Mouse (Mus musculus) midbrain, postnatal 0 days (tissue): ENCODE measurements around the gene Ublcp1. TPM values are rescaled to one million over a fixed set of nuclear protein-coding genes. Genes with fewer than 3 reads are reported as not detected.

ENCODE experiments used
- ATAC-seq: fragments of 200-750 bp; cut with Nextera tagmentation; 2 replicates; pipeline ENCODE4 v1.8.0; 2017; ENCODE audit warnings: moderate number of reproducible peaks, mild to moderate bottlenecking, moderate TSS enrichment, moderate library complexity; ENCODE audit not compliant: low FRiP score
- DNase-seq: peaks from one replicate; pipeline ENCODE4 v3.0.0-alpha.2; 2015; ENCODE audit warnings: low spot score
- H3K27ac ChIP-seq: fragments of 300-500 bp; sonication (generic); 2 replicates; pipeline ENCODE4 v1.5.1; 2014; ENCODE audit warnings: low read depth, mild to moderate bottlenecking, low read length, mixed read lengths
- H3K27me3 ChIP-seq: fragments of 300-500 bp; sonication (generic); 2 replicates; pipeline ENCODE4 v1.6.1; 2014; ENCODE audit warnings: low read length, control low read depth, mixed read lengths; ENCODE audit not compliant: insufficient read depth
- H3K36me3 ChIP-seq: fragments of 300-500 bp; sonication (generic); 2 replicates; pipeline ENCODE4 v1.6.1; 2014; ENCODE audit warnings: low read length, control low read depth, mixed read lengths; ENCODE audit not compliant: insufficient read depth
- H3K4me1 ChIP-seq: fragments of 300-500 bp; sonication (generic); 2 replicates; pipeline ENCODE4 v1.6.1; 2014; ENCODE audit warnings: mild to moderate bottlenecking, control low read depth, antibody characterized with exemption, low read length, mixed read lengths; ENCODE audit not compliant: insufficient read depth
- H3K4me2 ChIP-seq: fragments of 300-500 bp; sonication (generic); 2 replicates; pipeline ENCODE4 v1.6.1; 2014; ENCODE audit warnings: low read depth, mild to moderate bottlenecking, low read length, mixed read lengths; ENCODE audit not compliant: poor library complexity, severe bottlenecking
- H3K4me3 ChIP-seq: fragments of 300-500 bp; sonication (generic); 2 replicates; pipeline ENCODE4 v1.5.1; 2014; ENCODE audit warnings: low read depth, mild to moderate bottlenecking, low read length, moderate library complexity
- H3K9ac ChIP-seq: fragments of 300-500 bp; sonication (generic); replicated peaks from 2 replicates; pipeline ENCODE4 v1.6.1; 2014; ENCODE audit warnings: mild to moderate bottlenecking, low read length, moderate library complexity, mixed read lengths; ENCODE audit not compliant: poor library complexity, severe bottlenecking
- H3K9me3 ChIP-seq: fragments of 300-500 bp; sonication (generic); 2 replicates; pipeline ENCODE4 v1.6.1; 2016; ENCODE audit warnings: low read length, control low read depth
- CTCF ChIP-seq: IDR thresholded peaks from 2 replicates; pipeline ENCODE4 v1.5.1; 2016; ENCODE audit warnings: antibody characterized with exemption, mild to moderate bottlenecking
- whole genome bisulfite sequencing: fragments of 180-500 bp; shearing (Covaris S2); extraction: QIAGEN DNeasy Blood & Tissue Kit; methylation state at CpG from one replicate; pipeline ENCODE4 v1.1.7; 2014; 5-methylcytosine and 5-hydroxymethylcytosine counted together
- polyA plus RNA-seq: library from polyadenylated mRNA; unstranded; fragments of >200 nt; fragmentation: Nextera tagmentation; extraction: Ambion mirVana; gene quantifications from 2 replicates; pipeline ENCODE4 v1.2.1, GENCODE M21; 2015
- total RNA-seq: library from RNA; depleted of rRNA; stranded (reverse); fragments of >200 nt; gene quantifications from 2 replicates; pipeline ENCODE4 v1.2.3, GENCODE M21; 2014

The Ublcp1 gene
- total and polyA plus RNA-seq, 2 experiments from 2014 or later = 29.2 to 48.8 TPM

DNA sequence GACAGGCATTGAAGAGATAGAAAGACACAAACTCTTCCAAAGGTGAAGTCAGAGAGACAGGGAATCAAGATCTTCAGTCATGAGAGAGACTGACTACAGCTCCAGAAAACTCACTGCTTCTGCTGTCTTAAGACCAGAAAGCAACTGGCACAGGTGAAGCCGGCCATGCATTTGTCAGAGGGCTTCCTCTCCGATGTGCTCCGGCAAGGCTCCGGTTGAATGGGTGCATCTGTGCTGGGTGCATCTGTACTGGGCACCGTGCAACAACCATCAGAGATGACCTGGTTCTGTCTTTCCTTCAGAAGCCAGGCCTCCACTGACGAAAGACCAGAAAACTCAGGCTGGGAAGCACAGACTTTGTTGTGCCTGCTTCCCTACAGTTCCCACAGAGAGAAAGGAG lies 9.9 kb upstream of the Ublcp1 start:
- no peak overlapping the region for H3K27ac ChIP-seq
- H3K36me3 ChIP-seq = no peaks in the 10 kb centered on the region
- no peaks in the 10 kb centered on the region for H3K27me3 ChIP-seq
- no peak for ATAC-seq
- no peak for DNase-seq
- H3K4me1 ChIP-seq = no peaks in the 10 kb centered on the region
- TF ChIP-seq CTCF = no peak
- no peak overlapping the region for H3K4me3 ChIP-seq
- 90% methylated on average over 6 of the region's 6 CpGs for WGBS
- H3K9ac ChIP-seq = no peak overlapping the region
- no peaks in the 10 kb centered on the region for H3K9me3 ChIP-seq
- no peak overlapping the region for H3K4me2 ChIP-seq

DNA sequence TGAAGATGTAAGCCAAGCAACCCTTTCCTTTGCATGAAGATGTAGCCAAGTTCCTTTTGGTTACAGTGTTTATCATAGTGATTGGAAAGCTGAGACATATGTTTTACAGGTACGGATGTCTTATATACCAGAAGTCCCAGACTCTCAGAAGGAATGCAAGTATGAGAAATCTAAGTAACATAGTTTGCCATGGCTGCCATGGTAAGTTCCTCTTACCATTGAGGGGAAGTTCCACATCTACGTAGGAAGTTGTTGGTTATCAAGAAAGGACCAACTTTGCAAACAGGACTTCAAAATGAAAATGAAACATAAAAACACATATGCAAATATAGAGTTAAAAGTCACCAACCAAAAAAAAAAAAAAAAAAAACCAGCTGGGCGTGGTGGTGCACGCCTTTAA lies 8.1 kb upstream of the Ublcp1 start:
- DNase-seq = no peak
- no peaks in the 10 kb centered on the region for H3K9me3 ChIP-seq
- no peaks in the 10 kb centered on the region for H3K27me3 ChIP-seq
- H3K9ac ChIP-seq = no peak overlapping the region
- no peak overlapping the region for H3K27ac ChIP-seq
- TF ChIP-seq CTCF = no peak
- ATAC-seq = no peak
- H3K4me3 ChIP-seq = no peak overlapping the region
- H3K4me2 ChIP-seq = no peak overlapping the region
- no peaks in the 10 kb centered on the region for H3K36me3 ChIP-seq
- no peaks in the 10 kb centered on the region for H3K4me1 ChIP-seq
- 89% methylated on average over 4 of the region's 4 CpGs for WGBS

DNA sequence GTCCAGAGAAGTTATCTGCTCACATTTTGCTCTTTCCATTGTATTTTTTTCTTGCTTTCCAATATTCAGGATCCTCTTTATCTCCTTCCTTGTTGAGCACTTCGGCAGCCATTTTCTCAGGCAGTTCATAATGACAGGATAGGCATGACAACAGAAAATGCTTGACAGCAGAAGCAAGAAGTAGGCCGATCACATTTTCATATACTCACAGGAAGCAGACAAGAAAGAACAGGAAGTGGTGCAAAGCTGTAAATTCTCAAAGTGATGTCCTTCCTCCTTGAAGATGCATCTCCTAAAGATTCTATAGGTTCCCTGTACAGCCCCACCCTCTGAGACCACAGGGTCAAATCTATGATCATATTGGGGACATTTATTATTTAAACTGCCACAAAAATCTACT lies 6.1 kb upstream of the Ublcp1 start:
- TF ChIP-seq CTCF = no peak
- Histone ChIP-seq H3K27ac (no peak overlapping the region), H3K9me3 (no peaks in the 10 kb centered on the region), H3K4me2 (no peak overlapping the region), H3K9ac (no peak overlapping the region), H3K27me3 (no peaks in the 10 kb centered on the region), H3K4me3 (no peak overlapping the region), H3K36me3 (no peaks in the 10 kb centered on the region), H3K4me1 (peaks cover 3% of the 10 kb centered on the region)
- DNase-seq (no peak), ATAC-seq (no peak)
- 90% methylated on average over 2 of the region's 2 CpGs for WGBS

DNA sequence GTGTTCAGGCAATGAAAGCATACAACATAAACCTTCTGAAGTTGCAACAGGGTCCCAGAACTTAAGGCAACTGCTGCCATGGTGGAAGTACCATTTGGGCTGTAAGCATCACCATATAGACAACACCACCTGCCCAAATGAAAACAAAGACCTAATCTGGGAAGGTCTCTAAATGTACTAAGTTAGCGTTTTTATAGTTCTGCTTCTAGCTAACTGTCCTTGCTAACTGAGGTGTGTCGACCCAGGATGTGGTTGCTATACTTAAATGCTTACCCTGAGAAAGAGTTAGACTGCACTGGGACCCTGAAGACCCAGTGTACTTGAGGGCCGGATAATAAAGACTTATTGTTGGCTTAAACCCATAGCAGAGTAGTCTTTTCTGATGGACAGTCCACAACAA lies 5.2 kb upstream of the Ublcp1 start:
- ATAC-seq (no peak), DNase-seq (no peak)
- Histone ChIP-seq H3K9ac (no peak overlapping the region), H3K27me3 (no peaks in the 10 kb centered on the region), H3K4me3 (no peak overlapping the region), H3K36me3 (no peaks in the 10 kb centered on the region), H3K4me1 (peaks cover 6% of the 10 kb centered on the region), H3K9me3 (no peaks in the 10 kb centered on the region), H3K4me2 (no peak overlapping the region), H3K27ac (no peak overlapping the region)
- WGBS = 69% methylated on average over 3 of the region's 3 CpGs
- TF ChIP-seq CTCF = no peak

DNA sequence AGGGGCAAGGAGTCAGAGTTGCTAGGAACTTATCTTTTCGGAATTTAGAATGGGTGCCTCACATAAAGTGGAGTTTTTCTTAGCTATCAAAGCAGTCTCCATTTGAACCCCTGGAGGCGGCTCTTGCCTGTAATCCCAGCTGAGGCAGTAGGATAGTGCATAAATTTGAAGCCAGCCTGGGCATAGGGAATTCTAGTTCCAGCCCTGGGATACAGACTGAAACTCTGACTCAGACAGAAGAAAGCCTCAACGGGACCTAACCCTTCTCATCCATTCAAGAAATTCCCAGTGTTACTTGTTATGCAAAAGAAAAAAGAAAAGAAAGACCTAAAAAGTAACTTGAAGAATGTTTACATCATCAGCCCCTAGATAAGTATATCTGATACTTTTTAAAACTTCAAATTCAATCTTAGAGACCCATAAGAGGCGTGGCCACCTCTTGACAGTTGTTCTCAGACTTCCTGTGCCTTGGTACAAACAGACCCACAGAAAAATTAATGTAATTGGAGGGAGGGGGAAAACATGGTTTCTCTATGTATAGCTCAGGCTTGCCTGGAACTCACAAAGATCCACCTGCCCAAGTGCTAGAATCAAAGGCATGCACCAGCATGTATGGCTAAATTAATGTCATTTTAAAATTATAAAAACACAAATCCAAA lies 1.2 kb upstream of the Ublcp1 start:
- no peak for TF ChIP-seq CTCF
- Histone ChIP-seq H3K4me1 (peaks cover 6% of the 10 kb centered on the region), H3K9me3 (no peaks in the 10 kb centered on the region), H3K4me2 (peak overlapping the region; percentile 89), H3K36me3 (no peaks in the 10 kb centered on the region), H3K9ac (peak overlapping the region; percentile 72), H3K27me3 (no peaks in the 10 kb centered on the region), H3K4me3 (peak overlapping the region; percentile 96), H3K27ac (peak overlapping the region; percentile 83; the same call in 1 of the 2 replicates)
- ATAC-seq = no peak
- no peak for DNase-seq
- 19% methylated on average over 4 of the region's 4 CpGs for WGBS

DNA sequence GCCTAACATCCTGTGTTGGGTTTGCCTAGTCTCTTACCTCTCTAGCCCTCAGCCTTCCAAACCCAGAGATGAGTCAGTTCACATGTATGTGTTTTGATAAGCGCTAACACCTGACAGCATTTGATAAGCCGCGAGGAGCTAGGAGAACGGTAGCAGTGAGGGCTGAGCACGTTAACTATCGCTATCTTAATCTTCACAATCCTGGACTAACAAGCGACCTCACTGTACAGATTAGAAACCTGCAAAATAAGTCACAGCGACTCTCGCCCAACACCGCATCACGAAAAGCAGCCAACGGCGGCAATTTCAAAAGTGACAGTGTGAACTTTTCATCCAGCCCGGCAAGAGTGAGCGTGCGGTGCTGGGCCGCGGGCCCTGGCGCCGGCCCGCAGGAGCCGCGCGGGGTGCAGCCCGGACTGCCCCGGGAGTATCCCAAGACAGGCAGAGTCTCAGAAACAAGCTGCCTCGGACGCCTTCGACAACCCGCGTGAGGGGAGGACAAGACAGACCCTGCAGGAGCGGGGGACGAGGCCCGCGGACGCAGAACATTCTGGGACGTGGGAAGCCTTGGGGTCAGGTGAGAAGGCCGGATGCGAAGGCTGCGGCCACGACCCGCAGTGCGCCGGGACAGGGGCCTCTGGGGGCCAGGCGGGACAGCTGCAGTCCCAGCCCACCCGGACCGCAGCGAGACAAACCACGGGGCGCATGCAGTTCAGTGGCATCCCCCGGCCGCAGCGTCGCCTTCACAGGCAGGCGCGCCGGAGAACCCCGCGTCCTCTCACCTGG lies 459 bp downstream of the Ublcp1 start:
- under 1% methylated on average over 59 of the region's 59 CpGs for WGBS
- Histone ChIP-seq H3K4me2 (peak overlapping the region; percentile 89), H3K27ac (peak overlapping the region; percentile 83), H3K27me3 (no peaks in the 10 kb centered on the region), H3K36me3 (no peaks in the 10 kb centered on the region), H3K4me3 (peak overlapping the region; percentile 96), H3K4me1 (peaks cover 6% of the 10 kb centered on the region), H3K9me3 (no peaks in the 10 kb centered on the region), H3K9ac (peak overlapping the region; percentile 77)
- ATAC-seq (peak; percentile 64), DNase-seq (peak; percentile 24)
- TF ChIP-seq CTCF = no peak
